Mouse (Mus musculus) lung, postnatal 14 days (tissue): ENCODE data around the gene Olfr170.
"Not testable (repeated sequence)": the region's sequence is repeated elsewhere in the genome, so short reads cannot be mapped to it uniquely, and the experiment has no call there.

Source experiments
- DNase-seq: peaks from one replicate; pipeline ENCODE4 v3.0.0; 2021

The Olfr170 gene

GRCm38 (mm10) chr16:19611782-19612181 lies at the start of gene Olfr170:
Gene Olfr170 (minus strand): TSS chr16:19611882.
- not testable (repeated sequence) for DNase-seq

GRCm38 (mm10) chr16:19629816-19630215 lies 18.1 kb upstream of the Olfr170 start, which contains the start of gene Olfr171:
Gene Olfr171 (minus strand): TSS chr16:19629916.
- no peak for DNase-seq

DNA sequence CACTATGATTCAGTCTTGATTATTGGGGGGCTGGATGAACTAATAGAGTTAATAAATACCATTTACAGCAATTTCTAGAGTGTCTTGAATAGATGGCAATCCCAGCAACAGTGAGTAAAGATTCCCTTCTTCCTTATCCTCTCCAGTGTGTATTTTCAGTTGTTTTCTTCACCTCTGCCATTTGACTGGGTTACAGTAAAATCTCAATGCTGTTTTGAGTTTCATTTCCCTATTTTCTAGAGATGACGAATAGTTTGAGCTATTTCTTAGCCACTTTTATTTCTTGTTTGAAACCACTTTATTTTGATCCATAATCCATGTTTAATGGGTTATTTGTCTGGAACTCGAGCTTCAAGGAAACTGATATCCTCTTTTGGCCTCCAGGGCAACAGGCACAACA lies 8.5 kb downstream of the Olfr170 start:
- DNase-seq = no peak

GRCm38 (mm10) chr16:19571709-19572108 lies 40.0 kb downstream of the Olfr170 start, which contains the start of gene Olfr169:
Gene Olfr169 (minus strand): TSS chr16:19571809.
- not testable (repeated sequence) for DNase-seq
